Mouse (Mus musculus) neural tube, embryonic 13.5 days (tissue): ENCODE measurements around the gene Prr7. TPM values are rescaled to one million over a fixed set of nuclear protein-coding genes. Genes with fewer than 3 reads are reported as not detected.
A peak's percentile ranks its signal among the peaks of the same experiment; 100 is the strongest.

ENCODE experiments used
- ATAC-seq: fragments of 200-750 bp; cut with Nextera tagmentation; 2 replicates; pipeline ENCODE4 v1.8.0; 2017; ENCODE audit warnings: low read depth, mild to moderate bottlenecking, moderate TSS enrichment, moderate library complexity
- H3K27ac ChIP-seq: fragments of 300-500 bp; sonication (generic); replicated peaks from 2 replicates; pipeline ENCODE4 v1.5.1; 2015; ENCODE audit warnings: moderate library complexity, mild to moderate bottlenecking, inconsistent platforms
- H3K27me3 ChIP-seq: fragments of 300-500 bp; sonication (generic); 2 replicates; pipeline ENCODE4 v1.6.1; 2015; ENCODE audit warnings: mild to moderate bottlenecking, inconsistent platforms
- H3K36me3 ChIP-seq: fragments of 300-500 bp; sonication (generic); 2 replicates; pipeline ENCODE4 v1.6.1; 2015; ENCODE audit warnings: mild to moderate bottlenecking, inconsistent platforms
- H3K4me1 ChIP-seq: fragments of 300-500 bp; sonication (generic); replicated peaks from 2 replicates; pipeline ENCODE4 v1.6.1; 2015; ENCODE audit warnings: inconsistent platforms
- H3K4me2 ChIP-seq: fragments of 300-500 bp; sonication (generic); 2 replicates; pipeline ENCODE4 v1.6.1; 2015; ENCODE audit warnings: inconsistent platforms, mild to moderate bottlenecking, moderate library complexity
- H3K4me3 ChIP-seq: fragments of 300-500 bp; sonication (generic); 2 replicates; pipeline ENCODE4 v1.5.1; 2015; ENCODE audit warnings: mild to moderate bottlenecking, inconsistent platforms
- H3K9ac ChIP-seq: fragments of 300-500 bp; sonication (generic); 2 replicates; pipeline ENCODE4 v1.6.1; 2015; ENCODE audit warnings: moderate library complexity, mild to moderate bottlenecking, inconsistent platforms
- H3K9me3 ChIP-seq: fragments of 300-500 bp; sonication (generic); 2 replicates; pipeline ENCODE4 v1.6.1; 2016; ENCODE audit warnings: inconsistent platforms
- WGBS: fragments of 180-500 bp; shearing (Covaris S2); methylation state at CpG from one replicate; pipeline ENCODE4 v1.1.7; 2015; 5-methylcytosine and 5-hydroxymethylcytosine counted together
- polyA plus RNA-seq: library from polyadenylated mRNA; unstranded; fragments of >200 nt; fragmentation: Nextera tagmentation; extraction: Ambion mirVana; gene quantifications from 2 replicates; pipeline ENCODE4 v1.2.1, GENCODE M21; 2015

Gene Prr7
- polyA plus RNA-seq, 1 experiment from 2014 or later = 2.5 TPM

DNA sequence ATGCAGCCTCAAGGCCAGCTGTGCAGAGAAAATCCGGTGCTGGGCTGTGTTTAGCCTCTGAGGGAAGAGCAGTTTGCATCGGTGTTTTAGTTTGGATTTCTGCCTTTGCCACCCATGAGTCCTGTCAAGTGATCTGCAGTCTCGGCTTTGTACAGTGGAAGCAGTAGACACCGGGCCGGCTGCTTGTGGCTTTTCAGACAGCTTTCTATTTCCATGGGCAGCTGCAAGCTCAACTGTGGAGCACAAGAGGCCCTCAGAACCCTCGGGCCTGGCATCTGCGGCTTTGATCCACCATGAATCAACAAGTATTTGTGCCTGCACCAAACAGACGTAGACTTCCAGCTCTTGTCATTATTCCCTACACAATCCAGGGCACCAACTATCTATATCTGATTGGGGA is 38.3 kb downstream of the Prr7 start:
- no peak overlapping the region for H3K4me3 ChIP-seq
- H3K36me3 ChIP-seq = peaks cover 86% of the 10 kb centered on the region
- WGBS = 86% methylated on average over 8 of the region's 8 CpGs

GRCm38 (mm10) chr13:55504390-55504789 is 40.3 kb downstream of the Prr7 start:
- H3K4me1 ChIP-seq = no peaks in the 10 kb centered on the region
- peaks cover 92% of the 10 kb centered on the region for H3K36me3 ChIP-seq
- 83% methylated on average over 5 of the region's 5 CpGs for WGBS
- H3K9ac ChIP-seq = no peak overlapping the region
- H3K4me2 ChIP-seq = no peak overlapping the region
- no peaks in the 10 kb centered on the region for H3K27me3 ChIP-seq
- ATAC-seq = no peak
- H3K9me3 ChIP-seq = no peaks in the 10 kb centered on the region
- no peak overlapping the region for H3K4me3 ChIP-seq
- H3K27ac ChIP-seq = no peak overlapping the region

More for the DNA sequence above, 38.3 kb downstream of the Prr7 start:
- peaks cover 7% of the 10 kb centered on the region; the same call in 1 of the 2 replicates for H3K4me1 ChIP-seq
- H3K27ac ChIP-seq = no peak overlapping the region
- H3K9ac ChIP-seq = no peak overlapping the region
- no peak for ATAC-seq
- H3K9me3 ChIP-seq = no peaks in the 10 kb centered on the region
- H3K4me2 ChIP-seq = no peak overlapping the region
- no peaks in the 10 kb centered on the region for H3K27me3 ChIP-seq

- H3K4me1 ChIP-seq = peaks cover 11% of the 10 kb centered on the region
- WGBS = 93% methylated on average over 9 of the region's 9 CpGs
- no peak for ATAC-seq
- H3K9me3 ChIP-seq = no peaks in the 10 kb centered on the region
- H3K9ac ChIP-seq = no peak overlapping the region
- H3K27ac ChIP-seq = no peak overlapping the region
- no peaks in the 10 kb centered on the region for H3K27me3 ChIP-seq
- no peak overlapping the region for H3K4me2 ChIP-seq
- H3K36me3 ChIP-seq = peaks cover 94% of the 10 kb centered on the region
- H3K4me3 ChIP-seq = no peak overlapping the region
Observed at GRCm38 (mm10) chr13:55505810-55506209, 41.7 kb downstream of the Prr7 start.

GRCm38 (mm10) chr13:55506697-55507096 is 42.6 kb downstream of the Prr7 start:
- H3K4me2 ChIP-seq = no peak overlapping the region
- no peak overlapping the region for H3K9ac ChIP-seq
- no peaks in the 10 kb centered on the region for H3K27me3 ChIP-seq
- no peak overlapping the region for H3K27ac ChIP-seq
- peaks cover 20% of the 10 kb centered on the region for H3K4me1 ChIP-seq
- 91% methylated on average over 10 of the region's 10 CpGs for WGBS
- ATAC-seq = no peak
- H3K36me3 ChIP-seq = peaks cover 89% of the 10 kb centered on the region
- H3K9me3 ChIP-seq = no peaks in the 10 kb centered on the region
- H3K4me3 ChIP-seq = no peak overlapping the region

- WGBS = 65% methylated on average over 11 of the region's 11 CpGs
- Histone ChIP-seq H3K27ac (no peak overlapping the region), H3K36me3 (peaks cover 77% of the 10 kb centered on the region), H3K4me3 (no peak overlapping the region), H3K9ac (0 out of 2 replicates have a peak overlapping the region, but pooled peaks have one; percentile 26), H3K9me3 (no peaks in the 10 kb centered on the region), H3K4me1 (peaks cover 29% of the 10 kb centered on the region), H3K4me2 (no peak overlapping the region), H3K27me3 (no peaks in the 10 kb centered on the region)
- ATAC-seq = no peak
Observed at GRCm38 (mm10) chr13:55507877-55508276, 43.8 kb downstream of the Prr7 start.

GRCm38 (mm10) chr13:55508531-55508930 is 44.5 kb downstream of the Prr7 start:
- Histone ChIP-seq H3K27ac (no peak overlapping the region), H3K27me3 (no peaks in the 10 kb centered on the region), H3K4me3 (no peak overlapping the region), H3K4me1 (peaks cover 29% of the 10 kb centered on the region), H3K9me3 (no peaks in the 10 kb centered on the region), H3K36me3 (peaks cover 70% of the 10 kb centered on the region), H3K9ac (no peak overlapping the region), H3K4me2 (no peak overlapping the region)
- 86% methylated on average over 10 of the region's 10 CpGs for WGBS
- ATAC-seq = no peak

- no peak for ATAC-seq
- Histone ChIP-seq H3K9me3 (no peaks in the 10 kb centered on the region), H3K9ac (0 out of 2 replicates have a peak overlapping the region, but pooled peaks have one; percentile 36), H3K4me1 (peaks cover 29% of the 10 kb centered on the region), H3K36me3 (peaks cover 53% of the 10 kb centered on the region), H3K27me3 (peaks cover 7% of the 10 kb centered on the region; the same call in 1 of the 2 replicates), H3K27ac (peak overlapping the region; percentile 83), H3K4me2 (peak overlapping the region; percentile 96), H3K4me3 (0 out of 2 replicates have a peak overlapping the region, but pooled peaks have one; percentile 72)
- WGBS = 24% methylated on average over 3 of the region's 3 CpGs
Observed at GRCm38 (mm10) chr13:55510332-55510667, 46.2 kb downstream of the Prr7 start.

DNA sequence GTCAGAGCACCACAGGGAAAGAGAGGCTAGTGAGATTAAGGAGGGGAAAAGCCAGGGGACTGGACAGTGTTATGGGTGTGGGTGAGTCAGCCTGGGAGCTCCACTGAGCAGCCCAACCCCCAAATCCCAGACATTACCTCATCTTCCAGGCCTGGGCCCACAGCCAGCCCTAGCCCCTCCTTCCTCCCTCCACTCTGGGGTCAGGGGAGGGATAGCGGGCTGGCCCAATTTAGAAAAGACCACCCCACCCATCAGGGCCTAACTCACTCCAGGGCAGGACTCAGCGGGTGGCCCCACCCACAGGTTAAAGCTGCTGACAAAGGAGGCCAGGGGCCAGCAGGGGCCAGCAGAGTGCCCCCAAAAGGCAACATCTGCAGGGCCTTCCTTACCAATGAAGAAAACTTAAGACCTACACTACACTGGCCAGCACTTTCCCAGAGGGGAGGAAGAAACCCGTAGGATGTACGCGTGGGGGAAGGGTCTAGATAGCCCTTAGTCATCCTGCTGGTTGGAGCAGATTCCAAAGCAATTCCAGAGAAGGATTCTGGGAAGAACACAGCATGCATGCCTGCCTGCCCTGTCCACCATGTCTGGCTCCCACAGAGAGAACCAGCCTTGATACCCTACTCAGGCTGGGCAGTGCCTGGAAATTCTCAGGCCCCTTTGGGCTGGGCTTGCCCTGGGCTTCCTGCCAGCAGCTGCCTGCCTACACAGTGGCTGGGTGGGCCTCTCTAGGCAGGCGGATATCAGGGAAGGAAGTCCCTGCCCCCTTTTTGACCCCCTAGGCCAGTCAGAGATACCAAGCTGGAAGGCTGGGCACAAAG is 46.8 kb downstream of the Prr7 start:
- peaks cover 47% of the 10 kb centered on the region for H3K36me3 ChIP-seq
- peaks cover 7% of the 10 kb centered on the region; the same call in 1 of the 2 replicates for H3K27me3 ChIP-seq
- peaks cover 29% of the 10 kb centered on the region for H3K4me1 ChIP-seq
- peak overlapping the region; percentile 96 for H3K4me2 ChIP-seq
- H3K9ac ChIP-seq = peak overlapping the region; percentile 86
- no peaks in the 10 kb centered on the region for H3K9me3 ChIP-seq
- peak overlapping the region; percentile 83 for H3K27ac ChIP-seq
- ATAC-seq = peak; percentile 45
- peak overlapping the region; percentile 72 for H3K4me3 ChIP-seq
- WGBS = 13% methylated on average over 6 of the region's 6 CpGs

DNA sequence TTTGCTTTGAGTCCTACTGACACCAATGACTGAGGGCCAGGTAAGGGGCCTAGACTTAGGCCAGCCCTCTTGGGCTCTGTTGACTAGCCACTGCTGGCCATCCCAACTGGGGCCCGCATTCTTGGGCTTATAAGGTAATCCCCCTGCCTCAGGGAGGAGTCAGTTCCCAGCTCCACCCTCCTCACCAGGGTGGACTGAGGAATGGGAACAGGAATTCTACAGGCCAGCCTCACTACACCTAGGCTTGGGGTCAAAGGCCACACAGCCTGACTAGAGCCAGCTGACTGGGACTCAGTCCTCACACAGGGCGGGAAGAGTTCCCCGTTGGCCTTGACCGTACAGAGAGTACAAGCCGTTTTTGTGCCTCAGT is 47.4 kb downstream of the Prr7 start:
- peak overlapping the region; percentile 86 for H3K9ac ChIP-seq
- H3K9me3 ChIP-seq = no peaks in the 10 kb centered on the region
- WGBS = 45% methylated on average over 5 of the region's 5 CpGs
- peaks cover 7% of the 10 kb centered on the region; the same call in 1 of the 2 replicates for H3K27me3 ChIP-seq
- ATAC-seq = no peak
- H3K4me2 ChIP-seq = peak overlapping the region; percentile 96
- H3K4me3 ChIP-seq = peak overlapping the region; percentile 72
- H3K4me1 ChIP-seq = peaks cover 29% of the 10 kb centered on the region
- H3K27ac ChIP-seq = peak overlapping the region; percentile 83
- H3K36me3 ChIP-seq = peaks cover 41% of the 10 kb centered on the region

DNA sequence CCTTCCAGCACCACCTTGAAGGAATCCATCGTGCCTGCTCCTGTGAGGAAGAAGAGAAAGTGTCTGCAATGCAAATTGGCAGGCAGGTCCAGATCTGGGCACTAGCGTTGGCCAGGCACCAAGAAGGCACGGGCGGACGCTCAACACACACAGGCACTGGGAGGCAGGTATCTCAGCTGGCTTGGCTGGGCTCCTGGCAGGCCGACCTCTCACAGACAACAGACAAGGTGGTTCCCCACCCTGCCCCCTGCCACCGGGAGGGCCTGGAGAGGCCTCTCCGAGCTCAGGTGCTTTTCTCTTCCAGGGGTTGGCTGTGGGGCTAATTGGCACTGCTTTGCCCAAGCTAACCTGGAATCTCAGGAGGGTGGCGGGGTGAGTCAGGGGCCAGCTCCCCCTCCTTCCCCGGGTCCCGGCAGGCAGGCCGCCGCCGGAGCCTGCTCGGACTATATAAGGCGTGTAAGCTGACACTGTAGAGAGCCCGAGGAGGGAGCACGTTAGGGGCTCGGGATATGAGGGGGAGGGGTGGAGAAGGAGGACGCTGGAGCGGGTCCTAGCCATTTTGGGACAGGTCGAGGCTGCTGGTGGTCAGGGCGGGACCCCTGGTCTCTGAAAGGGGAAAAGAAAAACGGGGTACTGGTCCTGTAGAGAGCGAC is 48.4 kb downstream of the Prr7 start:
- ATAC-seq = peak; percentile 62
- Histone ChIP-seq H3K27me3 (peaks cover 7% of the 10 kb centered on the region; the same call in 1 of the 2 replicates), H3K4me2 (peak overlapping the region; percentile 96), H3K27ac (peak overlapping the region; percentile 67), H3K4me1 (peaks cover 29% of the 10 kb centered on the region), H3K9me3 (no peaks in the 10 kb centered on the region), H3K9ac (peak overlapping the region; percentile 86), H3K4me3 (peak overlapping the region; percentile 72), H3K36me3 (peaks cover 31% of the 10 kb centered on the region)
- WGBS = 4% methylated on average over 25 of the region's 25 CpGs

GRCm38 (mm10) chr13:55513111-55513748 is 49.2 kb downstream of the Prr7 start, which contains the start of gene Pdlim7:
Gene Pdlim7 (minus strand): TSS chr13:55513676.
- peak; percentile 77 for ATAC-seq

GRCm38 (mm10) chr13:55513828-55514227 is 49.8 kb downstream of the Prr7 start:
- peak overlapping the region; percentile 96 for H3K4me2 ChIP-seq
- WGBS = 31% methylated on average over 9 of the region's 9 CpGs
- peak overlapping the region; percentile 86 for H3K9ac ChIP-seq
- H3K4me3 ChIP-seq = peak overlapping the region; percentile 72
- H3K4me1 ChIP-seq = peaks cover 29% of the 10 kb centered on the region
- H3K9me3 ChIP-seq = no peaks in the 10 kb centered on the region
- peaks cover 7% of the 10 kb centered on the region; the same call in 1 of the 2 replicates for H3K27me3 ChIP-seq
- peaks cover 17% of the 10 kb centered on the region for H3K36me3 ChIP-seq
- ATAC-seq = no peak
- no peak overlapping the region for H3K27ac ChIP-seq

More at GRCm38 (mm10) chr13:55513111-55513748, 49.2 kb downstream of the Prr7 start, which contains the start of gene Pdlim7:
- H3K4me1 ChIP-seq = peaks cover 29% of the 10 kb centered on the region
- H3K9me3 ChIP-seq = no peaks in the 10 kb centered on the region
- H3K27me3 ChIP-seq = peaks cover 7% of the 10 kb centered on the region; the same call in 1 of the 2 replicates
- under 1% methylated on average over 55 of the region's 55 CpGs for WGBS
- peaks cover 23% of the 10 kb centered on the region for H3K36me3 ChIP-seq
- peak within 1 kb of the TSS; percentile 86 for H3K9ac ChIP-seq
- peak within 1 kb of the TSS; percentile 96 for H3K4me2 ChIP-seq
- peak within 1 kb of the TSS; percentile 72 for H3K4me3 ChIP-seq
- H3K27ac ChIP-seq = peak within 1 kb of the TSS; percentile 67
